Mouse (Mus musculus): ENCODE measurements around the gene Duox2. TPM values are rescaled to one million over a fixed set of nuclear protein-coding genes. Genes with fewer than 3 reads are reported as not detected.

The Duox2 gene
- polyA plus RNA-seq, 1 experiment from 2014 or later, result 0.03 TPM

GRCm38 (mm10) chr2:122264690-122265089, 33.6 kb downstream of the Duox2 start:
- ATAC-seq (replicated peaks), result peak; percentile 55
- 0 out of 2 replicates have a peak, but pooled peaks cover 3% of the 10 kb centered on the region for H3K4me1 ChIP-seq
- H3K27ac ChIP-seq (replicated peaks), result no peak overlapping the region
- H3K4me3 ChIP-seq, result no peak overlapping the region
- no peaks in the 10 kb centered on the region for H3K27me3 ChIP-seq
- H3K4me2 ChIP-seq (replicated peaks), result no peak overlapping the region
- H3K9me3 ChIP-seq, result no peaks in the 10 kb centered on the region
- H3K36me3 ChIP-seq, result no peaks in the 10 kb centered on the region
- 29% methylated on average over 3 of the region's 3 CpGs for WGBS
- no peak overlapping the region for H3K9ac ChIP-seq (replicated peaks)

- no peak overlapping the region for H3K9ac ChIP-seq (replicated peaks)
- H3K27me3 ChIP-seq, result no peaks in the 10 kb centered on the region
- H3K4me1 ChIP-seq, result 0 out of 2 replicates have a peak, but pooled peaks cover 3% of the 10 kb centered on the region
Observed at GRCm38 (mm10) chr2:122260729-122261128, 37.5 kb downstream of the Duox2 start.

GRCm38 (mm10) chr2:122255997-122256396, 42.3 kb downstream of the Duox2 start:
- Histone ChIP-seq H3K4me1 (no peaks in the 10 kb centered on the region), H3K4me3 (no peak overlapping the region), H3K27me3 (no peaks in the 10 kb centered on the region), H3K27ac (replicated peaks) (no peak overlapping the region), H3K36me3 (no peaks in the 10 kb centered on the region), H3K9ac (replicated peaks) (no peak overlapping the region), H3K4me2 (replicated peaks) (no peak overlapping the region), H3K9me3 (no peaks in the 10 kb centered on the region)
- WGBS, result 97% methylated on average over 5 of the region's 5 CpGs
- ATAC-seq (replicated peaks), result no peak

More at GRCm38 (mm10) chr2:122260729-122261128, 37.5 kb downstream of the Duox2 start:
- H3K4me2 ChIP-seq (replicated peaks), result no peak overlapping the region
- no peak for ATAC-seq (replicated peaks)
- H3K4me3 ChIP-seq, result no peak overlapping the region
- no peaks in the 10 kb centered on the region for H3K36me3 ChIP-seq
- H3K27ac ChIP-seq (replicated peaks), result no peak overlapping the region
- no peaks in the 10 kb centered on the region for H3K9me3 ChIP-seq
- WGBS, result 85% methylated on average over 5 of the region's 5 CpGs

GRCm38 (mm10) chr2:122247786-122248185, 50.5 kb downstream of the Duox2 start:
- Histone ChIP-seq H3K27me3 (no peaks in the 10 kb centered on the region), H3K4me3 (no peak overlapping the region)
- WGBS, result 91% methylated on average over 10 of the region's 10 CpGs

GRCm38 (mm10) chr2:122243671-122244131, 54.5 kb downstream of the Duox2 start:
- 3% methylated on average over 3 of the region's 3 CpGs for WGBS
- H3K4me2 ChIP-seq (replicated peaks), result no peak overlapping the region

More at GRCm38 (mm10) chr2:122247786-122248185, 50.5 kb downstream of the Duox2 start:
- Histone ChIP-seq H3K27ac (replicated peaks) (no peak overlapping the region), H3K9me3 (no peaks in the 10 kb centered on the region), H3K4me1 (no peaks in the 10 kb centered on the region), H3K4me2 (replicated peaks) (no peak overlapping the region), H3K36me3 (no peaks in the 10 kb centered on the region; the same call in 1 of the 2 replicates), H3K9ac (replicated peaks) (no peak overlapping the region)
- no peak for ATAC-seq (replicated peaks)

GRCm38 (mm10) chr2:122241935-122242334, 56.3 kb downstream of the Duox2 start:
- no peak overlapping the region for H3K4me2 ChIP-seq (replicated peaks)
- H3K36me3 ChIP-seq, result no peaks in the 10 kb centered on the region
- no peak overlapping the region for H3K9ac ChIP-seq (replicated peaks)
- H3K9me3 ChIP-seq, result no peaks in the 10 kb centered on the region
- H3K27me3 ChIP-seq, result no peaks in the 10 kb centered on the region
- WGBS, result 69% methylated on average over 6 of the region's 6 CpGs
- no peak overlapping the region for H3K27ac ChIP-seq (replicated peaks)
- H3K4me1 ChIP-seq, result no peaks in the 10 kb centered on the region
- no peak for ATAC-seq (replicated peaks)
- no peak overlapping the region for H3K4me3 ChIP-seq

More at GRCm38 (mm10) chr2:122243671-122244131, 54.5 kb downstream of the Duox2 start:
- H3K9ac ChIP-seq (replicated peaks), result no peak overlapping the region
- H3K9me3 ChIP-seq, result no peaks in the 10 kb centered on the region
- H3K27me3 ChIP-seq, result no peaks in the 10 kb centered on the region
- peak; percentile 63 for ATAC-seq (replicated peaks)
- no peaks in the 10 kb centered on the region for H3K36me3 ChIP-seq
- no peaks in the 10 kb centered on the region for H3K4me1 ChIP-seq
- H3K4me3 ChIP-seq, result no peak overlapping the region
- no peak overlapping the region for H3K27ac ChIP-seq (replicated peaks)

- Histone ChIP-seq H3K36me3 (no peaks in the 10 kb centered on the region), H3K4me2 (replicated peaks) (no peak overlapping the region), H3K9me3 (no peaks in the 10 kb centered on the region), H3K4me3 (no peak overlapping the region), H3K27ac (replicated peaks) (no peak overlapping the region), H3K9ac (replicated peaks) (no peak overlapping the region), H3K4me1 (no peaks in the 10 kb centered on the region), H3K27me3 (no peaks in the 10 kb centered on the region)
- ATAC-seq (replicated peaks), result no peak
- WGBS, result 81% methylated on average over 4 of the region's 4 CpGs
Observed at GRCm38 (mm10) chr2:122241226-122241625, 57.0 kb downstream of the Duox2 start.

GRCm38 (mm10) chr2:122240735-122241134, 57.5 kb downstream of the Duox2 start:
- Histone ChIP-seq H3K9me3 (no peaks in the 10 kb centered on the region), H3K36me3 (no peaks in the 10 kb centered on the region), H3K27ac (replicated peaks) (no peak overlapping the region), H3K4me2 (replicated peaks) (no peak overlapping the region), H3K4me1 (no peaks in the 10 kb centered on the region; the same call in 1 of the 2 replicates), H3K27me3 (no peaks in the 10 kb centered on the region), H3K4me3 (no peak overlapping the region), H3K9ac (replicated peaks) (no peak overlapping the region)
- no peak for ATAC-seq (replicated peaks)

- no peak overlapping the region for H3K27ac ChIP-seq (replicated peaks)
- no peaks in the 10 kb centered on the region for H3K36me3 ChIP-seq
- H3K9me3 ChIP-seq, result no peaks in the 10 kb centered on the region
- H3K27me3 ChIP-seq, result no peaks in the 10 kb centered on the region
- no peak overlapping the region for H3K4me2 ChIP-seq (replicated peaks)
- peaks cover 13% of the 10 kb centered on the region for H3K4me1 ChIP-seq
- H3K4me3 ChIP-seq, result no peak overlapping the region
- ATAC-seq (replicated peaks), result no peak
- WGBS, result 92% methylated on average over 2 of the region's 2 CpGs
- H3K9ac ChIP-seq (replicated peaks), result no peak overlapping the region
Observed at GRCm38 (mm10) chr2:122237891-122238470, 60.3 kb downstream of the Duox2 start.

GRCm38 (mm10) chr2:122236321-122236720, 61.9 kb downstream of the Duox2 start:
- Histone ChIP-seq H3K27ac (replicated peaks) (no peak overlapping the region), H3K27me3 (no peaks in the 10 kb centered on the region), H3K36me3 (no peaks in the 10 kb centered on the region), H3K9me3 (no peaks in the 10 kb centered on the region), H3K4me1 (peaks cover 13% of the 10 kb centered on the region), H3K4me2 (replicated peaks) (no peak overlapping the region), H3K4me3 (no peak overlapping the region), H3K9ac (replicated peaks) (no peak overlapping the region)
- ATAC-seq (replicated peaks), result no peak

GRCm38 (mm10) chr2:122235425-122235824, 62.8 kb downstream of the Duox2 start:
- no peak for ATAC-seq (replicated peaks)
- H3K4me3 ChIP-seq, result peak overlapping the region; percentile 58
- no peak overlapping the region for H3K27ac ChIP-seq (replicated peaks)

GRCm38 (mm10) chr2:122234611-122235288, 63.5 kb downstream of the Duox2 start, which contains the start of gene Sord:
Gene Sord, plus strand, starts transcription at chr2:122234749.
- peak; percentile 95 for ATAC-seq (replicated peaks)
- Histone ChIP-seq H3K4me2 (replicated peaks) (peak within 1 kb of the TSS; percentile 64), H3K4me1 (peaks cover 13% of the 10 kb centered on the region), H3K9me3 (no peaks in the 10 kb centered on the region), H3K4me3 (peak within 1 kb of the TSS; percentile 58), H3K27ac (replicated peaks) (peak within 1 kb of the TSS; percentile 86), H3K9ac (replicated peaks) (peak within 1 kb of the TSS; percentile 48), H3K36me3 (no peaks in the 10 kb centered on the region), H3K27me3 (no peaks in the 10 kb centered on the region)
- WGBS, result under 1% methylated on average over 35 of the region's 35 CpGs

More at GRCm38 (mm10) chr2:122235425-122235824, 62.8 kb downstream of the Duox2 start:
- WGBS, result 79% methylated on average over 2 of the region's 2 CpGs
- peak overlapping the region; percentile 48 for H3K9ac ChIP-seq (replicated peaks)
- peak overlapping the region; percentile 64 for H3K4me2 ChIP-seq (replicated peaks)
- H3K27me3 ChIP-seq, result no peaks in the 10 kb centered on the region
- H3K4me1 ChIP-seq, result peaks cover 13% of the 10 kb centered on the region
- no peaks in the 10 kb centered on the region for H3K9me3 ChIP-seq
- no peaks in the 10 kb centered on the region for H3K36me3 ChIP-seq
